ENCODE assay signal across 14 mouse cellular contexts in genomic region chr10:67281852-67282251, GRCm38 (mm10). TPM values are rescaled to one million over a fixed set of nuclear protein-coding genes. Genes with fewer than 3 reads are reported as not detected.
DNase-seq lines count a peak whose midpoint lies in the region; ATAC-seq lines count a peak whose summit lies in the region.
"Had no signal": no experiment of that assay in that cellular context is flagged by ENCODE, and none has a peak within 500 bp of the region (broad histone marks: within the 10 kb centered on the region; RNA-seq: fewer than 3 reads in every experiment).

No protein-coding gene starts in this region.

- H3K27ac ChIP-seq in liver, embryonic 12.5 days: no peak overlapping the region
- no peak overlapping the region for H3K27ac ChIP-seq in kidney, embryonic 15.5 days
- H3K27ac ChIP-seq in hindbrain, embryonic 14.5 days: no peak overlapping the region
- H3K27ac ChIP-seq: forebrain, embryonic 13.5 days; hindbrain, postnatal 0 days had no signal

- H3K27me3 ChIP-seq in liver, embryonic 12.5 days (replicated peaks): no peaks in the 10 kb centered on the region
- H3K27me3 ChIP-seq in kidney, embryonic 15.5 days: no peaks in the 10 kb centered on the region
- H3K27me3 ChIP-seq in hindbrain, embryonic 14.5 days (ENCODE audit: control insufficient read depth, insufficient read depth, low read length): no peaks in the 10 kb centered on the region
- H3K27me3 ChIP-seq: forebrain, embryonic 13.5 days had no signal

- no peaks in the 10 kb centered on the region for H3K36me3 ChIP-seq in liver, embryonic 12.5 days
- no peaks in the 10 kb centered on the region for H3K36me3 ChIP-seq in kidney, embryonic 15.5 days
- no peaks in the 10 kb centered on the region for H3K36me3 ChIP-seq in hindbrain, embryonic 14.5 days (replicated peaks; ENCODE audit: control insufficient read depth, insufficient read depth)

- peak overlapping the region; percentile 92; the same call in 1 of the 2 replicates for H3K4me2 ChIP-seq in liver, embryonic 12.5 days
- H3K4me2 ChIP-seq in kidney, embryonic 15.5 days: 0 out of 2 replicates have a peak overlapping the region, but pooled peaks have one; percentile 12
- H3K4me2 ChIP-seq in hindbrain, embryonic 14.5 days (replicated peaks): no peak overlapping the region
- H3K4me2 ChIP-seq: forebrain, embryonic 13.5 days had no signal

- peaks cover 39% of the 10 kb centered on the region for H3K4me1 ChIP-seq in liver, embryonic 12.5 days
- peaks cover 30% of the 10 kb centered on the region for H3K4me1 ChIP-seq in kidney, embryonic 15.5 days
- H3K4me1 ChIP-seq in hindbrain, embryonic 14.5 days (replicated peaks; ENCODE audit: control insufficient read depth, insufficient read depth, low read length): peaks cover 25% of the 10 kb centered on the region

- H3K4me3 ChIP-seq in liver, embryonic 12.5 days: no peak overlapping the region
- no peak overlapping the region for H3K4me3 ChIP-seq in kidney, embryonic 15.5 days (replicated peaks)
- H3K4me3 ChIP-seq in hindbrain, embryonic 14.5 days (replicated peaks; ENCODE audit: low read length): no peak overlapping the region
- H3K4me3 ChIP-seq: forebrain, embryonic 13.5 days had no signal

- no peaks in the 10 kb centered on the region for H3K9me3 ChIP-seq in liver, embryonic 12.5 days (replicated peaks)
- no peaks in the 10 kb centered on the region for H3K9me3 ChIP-seq in kidney, embryonic 15.5 days (replicated peaks)
- no peaks in the 10 kb centered on the region for H3K9me3 ChIP-seq in hindbrain, embryonic 14.5 days (ENCODE audit: control insufficient read depth, low read length)
- H3K9me3 ChIP-seq: forebrain, embryonic 13.5 days had no signal

- ATAC-seq in liver, embryonic 12.5 days: no peak
- ATAC-seq in kidney, embryonic 15.5 days (replicated peaks; ENCODE audit: low FRiP score): no peak
- ATAC-seq in megakaryocyte-erythroid progenitor cell, adult 5-6 weeks (replicated peaks; ENCODE audit: low FRiP score, low TSS enrichment, poor library complexity, severe bottlenecking): peak; percentile 55
- no peak for ATAC-seq in CD4-positive, CD25-positive, alpha-beta regulatory T cell, adult 4 months
- no peak for ATAC-seq in hindbrain, embryonic 14.5 days (ENCODE audit: low FRiP score)
- ATAC-seq: activated CD4-positive, CD25-positive, alpha-beta regulatory T cell, adult 4 months; forebrain, embryonic 13.5 days; hindbrain, postnatal 0 days had no signal

- DNase-seq in adrenal gland, postnatal 36 days: peak; percentile 9 to 21
- no peak for DNase-seq in adrenal gland, postnatal 14 days
- DNase-seq in liver: no peak
- DNase-seq in hindbrain, embryonic 14.5 days (ENCODE audit: low spot score): no peak
- DNase-seq: cerebellum, postnatal 10 days; gastrocnemius, postnatal 25 days; spleen, adult 18-20 months had no signal

- 60% methylated on average over 8 of the region's 8 CpGs for WGBS in liver, embryonic 12.5 days (ENCODE audit: insufficient replicate concordance)
- WGBS in kidney, embryonic 15.5 days: 58% methylated on average over 8 of the region's 8 CpGs
- 76% methylated on average over 8 of the region's 8 CpGs for WGBS in hindbrain, embryonic 14.5 days

- H3K9ac ChIP-seq in liver, embryonic 12.5 days: no peak overlapping the region
- H3K9ac ChIP-seq in kidney, embryonic 15.5 days: no peak overlapping the region
- no peak overlapping the region for H3K9ac ChIP-seq in hindbrain, embryonic 14.5 days
- H3K9ac ChIP-seq: forebrain, embryonic 13.5 days had no signal

RNA-seq across cellular contexts. Expression of gene Nrbf2, which starts 3.3 kb away (rescaled TPM):
- total RNA-seq in adrenal gland, postnatal 36 days (2021): 10 to 100 TPM; 18.3 to 18.6 TPM
- 17.5 and 21.8 TPM in 2 replicates for total RNA-seq in adrenal gland, postnatal 14 days (2021)
- 23.6 and 24.2 TPM in 2 replicates for polyA plus RNA-seq in liver, embryonic 12.5 days (2016; fragmentation: Nextera tagmentation; extraction: Ambion mirVana)
- 34.9 and 35.6 TPM in 2 replicates for polyA plus RNA-seq in kidney, embryonic 15.5 days (2015; fragmentation: Nextera tagmentation; extraction: Ambion mirVana)
- total RNA-seq in megakaryocyte-erythroid progenitor cell, adult 5-6 weeks (2014; fragmentation: Nextera tagmentation): 26.4 and 33.3 TPM in 2 replicates
- total RNA-seq in megakaryocyte-erythroid progenitor cell, adult 5-6 weeks (2017): 24.0 and 32.0 TPM in 2 replicates
- 10 to 100 TPM; 27.6 to 35.3 TPM for polyA plus RNA-seq in CD4-positive, CD25-positive, alpha-beta regulatory T cell, adult 4 months (2017; shearing (Covaris generic))
- 40.2 and 44.4 TPM in 2 replicates for polyA plus RNA-seq in hindbrain, embryonic 14.5 days (2014; fragmentation: Nextera tagmentation; extraction: Ambion mirVana)

Comparison
In these comparisons a context has a peak if more than half of its experiments do, and no peak if none do; other contexts are left out.
1. DNase-seq: peak in adrenal gland, postnatal 36 days (2 of 2); none in adrenal gland, postnatal 14 days (single experiment), liver (single experiment) and hindbrain, embryonic 14.5 days (single experiment).